Mouse (Mus musculus): ENCODE measurements around the gene Wipf2. TPM values are rescaled to one million over a fixed set of nuclear protein-coding genes. Genes with fewer than 3 reads are reported as not detected.

Gene Wipf2
- polyA plus RNA-seq, 1 experiment = 0.81 TPM

DNA sequence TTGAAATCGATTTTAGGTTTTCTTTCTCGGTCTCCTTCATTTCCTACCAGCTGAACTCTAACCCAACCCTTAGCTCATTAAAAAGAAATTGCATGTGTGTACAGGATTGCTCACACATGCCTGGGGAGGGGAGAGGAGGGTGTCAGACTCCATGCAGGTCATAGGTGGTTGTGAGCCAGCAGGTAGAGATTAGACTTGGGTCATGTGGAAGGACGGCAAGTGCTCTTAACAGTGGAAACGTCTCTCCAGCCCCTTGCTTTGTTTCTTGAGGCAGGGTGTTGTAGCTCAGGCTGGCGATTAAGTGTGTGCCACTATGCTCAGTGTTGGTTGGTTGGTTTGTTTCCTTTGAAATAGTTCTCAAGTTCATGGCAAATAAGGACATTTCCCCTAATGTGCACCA is 7.4 kb downstream of the Wipf2 start:
- no peak overlapping the region for H3K4me3 ChIP-seq (replicated peaks)
- H3K27me3 ChIP-seq (ENCODE audit: control insufficient read depth) = no peaks in the 10 kb centered on the region
- no peaks in the 10 kb centered on the region for H3K9me3 ChIP-seq (ENCODE audit: control insufficient read depth, low read length)
- no peak for TF ChIP-seq TAL1 (IDR thresholded peaks at IDR 0.05; ENCODE audit: low read length)
- TF ChIP-seq GATA1 (IDR thresholded peaks at IDR 0.05; ENCODE audit: low read length) = no peak
- H3K36me3 ChIP-seq (ENCODE audit: control insufficient read depth) = peaks cover 68% of the 10 kb centered on the region
- H3K4me1 ChIP-seq (ENCODE audit: control insufficient read depth) = peaks cover 21% of the 10 kb centered on the region

DNA sequence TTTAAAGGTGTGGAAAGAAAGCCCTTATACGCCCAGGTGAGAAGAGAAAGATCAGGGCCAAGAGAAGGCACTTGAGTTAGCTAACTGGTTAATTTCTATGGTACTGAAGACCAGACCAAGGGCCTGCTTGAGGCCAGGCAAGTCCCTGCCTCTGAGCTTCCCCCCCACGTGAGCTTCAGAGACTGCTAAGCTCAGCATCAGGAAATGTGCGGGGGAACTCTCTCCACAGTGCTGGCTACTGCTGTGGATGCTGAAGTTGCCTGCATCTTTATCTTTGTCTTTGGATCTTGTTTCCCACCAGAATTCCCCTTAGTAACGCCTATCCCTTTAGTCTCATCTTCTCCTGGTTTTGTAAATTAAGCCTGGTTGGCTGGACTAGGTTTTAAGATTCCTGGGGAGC is 8.0 kb downstream of the Wipf2 start:
- Histone ChIP-seq H3K27me3 (ENCODE audit: control insufficient read depth) (no peaks in the 10 kb centered on the region), H3K4me1 (ENCODE audit: control insufficient read depth) (peaks cover 21% of the 10 kb centered on the region), H3K4me3 (replicated peaks) (no peak overlapping the region), H3K36me3 (ENCODE audit: control insufficient read depth) (peaks cover 65% of the 10 kb centered on the region), H3K9me3 (ENCODE audit: control insufficient read depth, low read length) (no peaks in the 10 kb centered on the region)
- TF ChIP-seq TAL1 (IDR thresholded peaks at IDR 0.05; ENCODE audit: low read length) (no peak), GATA1 (IDR thresholded peaks at IDR 0.05; ENCODE audit: low read length) (no peak)

DNA sequence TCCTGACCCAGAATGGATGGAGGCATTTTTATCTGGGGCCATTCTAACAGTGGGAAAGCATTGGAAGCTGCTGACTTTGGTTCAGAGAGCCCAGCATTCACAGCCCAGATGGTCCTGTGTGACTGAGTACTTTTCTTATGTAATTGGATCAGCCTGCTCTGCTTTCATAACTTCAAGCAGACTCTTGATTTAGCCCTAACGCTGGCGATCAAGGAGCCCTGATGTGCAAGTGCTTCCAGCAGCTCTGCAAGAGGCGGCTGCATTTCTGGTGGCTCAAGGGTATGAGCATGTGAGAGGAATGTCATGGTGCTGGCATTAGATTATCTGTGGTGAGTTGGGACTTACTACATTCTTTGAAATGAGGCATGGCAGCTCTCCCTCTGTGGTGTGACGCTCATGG is 8.6 kb downstream of the Wipf2 start:
- Histone ChIP-seq H3K4me3 (replicated peaks) (no peak overlapping the region), H3K27me3 (ENCODE audit: control insufficient read depth) (no peaks in the 10 kb centered on the region), H3K9me3 (ENCODE audit: control insufficient read depth, low read length) (no peaks in the 10 kb centered on the region), H3K36me3 (ENCODE audit: control insufficient read depth) (peaks cover 59% of the 10 kb centered on the region), H3K4me1 (ENCODE audit: control insufficient read depth) (peaks cover 20% of the 10 kb centered on the region)
- TF ChIP-seq GATA1 (IDR thresholded peaks at IDR 0.05; ENCODE audit: low read length) = no peak
- TF ChIP-seq TAL1 (IDR thresholded peaks at IDR 0.05; ENCODE audit: low read length) = no peak

DNA sequence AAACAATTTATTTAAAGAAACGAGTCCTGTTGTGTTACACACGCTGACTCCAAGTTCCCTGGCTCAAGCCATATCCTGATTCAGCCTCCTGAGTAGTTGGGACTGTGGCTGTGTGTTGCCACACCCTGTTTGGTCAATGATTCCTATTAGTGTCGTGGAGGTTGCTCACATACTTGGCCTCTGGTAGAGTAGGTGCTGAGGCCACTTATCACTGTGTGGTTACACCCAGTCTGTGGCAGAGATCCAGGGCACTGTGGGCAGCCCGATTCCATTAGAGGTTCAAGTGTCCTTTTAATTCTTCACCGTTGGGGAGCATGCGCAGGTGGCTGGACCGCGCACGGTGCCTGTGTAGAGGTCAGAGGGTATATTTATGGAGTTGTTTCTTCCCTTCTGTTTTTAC is 10.5 kb downstream of the Wipf2 start:
- H3K9me3 ChIP-seq (ENCODE audit: control insufficient read depth, low read length) = no peaks in the 10 kb centered on the region
- TF ChIP-seq TAL1 (IDR thresholded peaks at IDR 0.05; ENCODE audit: low read length) (no peak), GATA1 (IDR thresholded peaks at IDR 0.05; ENCODE audit: low read length) (no peak)

DNA sequence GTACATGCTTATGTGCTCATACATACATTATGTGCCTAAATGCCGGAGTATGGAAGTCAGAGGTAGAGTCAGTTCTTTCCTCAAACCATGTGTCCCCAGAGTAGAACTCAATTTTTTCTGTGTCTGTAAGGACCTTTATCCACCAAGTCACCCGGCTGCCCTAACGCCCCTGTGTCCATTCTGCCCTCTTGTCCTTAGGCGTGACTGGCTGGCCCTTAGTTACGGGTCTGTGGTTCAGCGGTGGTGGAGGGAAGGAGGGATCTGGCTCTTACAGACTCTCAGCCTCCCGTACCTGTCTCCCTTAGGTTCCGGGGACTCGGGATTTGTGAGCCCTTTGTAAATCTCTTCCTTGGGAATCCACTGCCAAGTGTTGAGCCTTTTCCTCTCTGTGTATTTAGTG is 13.6 kb downstream of the Wipf2 start:
- H3K4me1 ChIP-seq (ENCODE audit: control insufficient read depth) = peaks cover 14% of the 10 kb centered on the region
- H3K36me3 ChIP-seq (ENCODE audit: control insufficient read depth) = peaks cover 37% of the 10 kb centered on the region
- H3K4me3 ChIP-seq (replicated peaks) = no peak overlapping the region
- TF ChIP-seq TAL1 (IDR thresholded peaks at IDR 0.05; ENCODE audit: low read length) (no peak), GATA1 (IDR thresholded peaks at IDR 0.05; ENCODE audit: low read length) (no peak)
- H3K27me3 ChIP-seq (ENCODE audit: control insufficient read depth) = no peaks in the 10 kb centered on the region
- no peaks in the 10 kb centered on the region for H3K9me3 ChIP-seq (ENCODE audit: control insufficient read depth, low read length)

More for the DNA sequence above, 10.5 kb downstream of the Wipf2 start:
- Histone ChIP-seq H3K27me3 (ENCODE audit: control insufficient read depth) (no peaks in the 10 kb centered on the region), H3K4me1 (ENCODE audit: control insufficient read depth) (peaks cover 17% of the 10 kb centered on the region), H3K4me3 (replicated peaks) (no peak overlapping the region), H3K36me3 (ENCODE audit: control insufficient read depth) (peaks cover 49% of the 10 kb centered on the region)

DNA sequence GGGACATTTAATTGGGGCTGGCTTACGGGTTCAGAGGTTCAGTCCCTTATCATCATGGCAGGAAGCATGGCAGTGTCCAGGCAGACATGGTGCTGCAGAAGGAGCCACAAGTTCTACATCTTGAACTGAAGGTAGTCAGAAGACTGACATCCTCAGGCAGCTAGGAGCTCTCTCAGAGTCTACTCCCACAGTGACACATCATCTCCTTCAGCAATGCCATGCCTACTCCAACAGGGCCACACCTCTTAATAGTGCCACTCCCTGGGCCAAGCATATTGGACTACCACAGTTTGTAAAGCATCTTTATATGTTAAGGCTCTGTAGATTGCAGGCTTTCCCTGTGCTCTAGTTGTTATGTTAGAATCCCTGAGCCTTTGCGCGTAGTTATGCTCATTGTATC is 24.3 kb downstream of the Wipf2 start:
- Histone ChIP-seq H3K9me3 (ENCODE audit: control insufficient read depth, low read length) (no peaks in the 10 kb centered on the region), H3K4me3 (replicated peaks) (no peak overlapping the region), H3K36me3 (ENCODE audit: control insufficient read depth) (peaks cover 77% of the 10 kb centered on the region), H3K27me3 (ENCODE audit: control insufficient read depth) (no peaks in the 10 kb centered on the region), H3K4me1 (ENCODE audit: control insufficient read depth) (peaks cover 17% of the 10 kb centered on the region)
- TF ChIP-seq GATA1 (IDR thresholded peaks at IDR 0.05; ENCODE audit: low read length) = no peak
- TF ChIP-seq TAL1 (IDR thresholded peaks at IDR 0.05; ENCODE audit: low read length) = no peak

DNA sequence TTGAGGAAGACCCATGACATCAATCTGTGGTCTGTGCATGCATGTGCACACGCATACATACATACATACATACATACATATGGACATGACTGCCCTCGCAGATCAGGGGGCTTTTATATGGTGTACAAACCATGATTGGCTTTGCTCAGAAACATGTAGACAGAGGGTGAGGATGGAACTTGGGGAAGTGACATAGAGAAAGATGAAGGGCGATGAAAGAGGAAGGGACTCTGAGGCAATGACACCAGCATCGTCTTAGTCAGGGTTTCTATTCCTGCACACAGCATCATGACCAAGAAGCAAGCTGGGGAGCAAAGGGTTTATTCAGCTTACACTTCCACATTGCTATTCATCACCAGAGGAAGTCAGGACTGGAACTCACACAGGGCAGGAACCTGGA is 25.6 kb downstream of the Wipf2 start:
- peaks cover 90% of the 10 kb centered on the region for H3K36me3 ChIP-seq (ENCODE audit: control insufficient read depth)
- H3K27me3 ChIP-seq (ENCODE audit: control insufficient read depth) = no peaks in the 10 kb centered on the region
- TF ChIP-seq GATA1 (IDR thresholded peaks at IDR 0.05; ENCODE audit: low read length) = no peak
- TF ChIP-seq TAL1 (IDR thresholded peaks at IDR 0.05; ENCODE audit: low read length) = no peak
- H3K4me1 ChIP-seq (ENCODE audit: control insufficient read depth) = peaks cover 17% of the 10 kb centered on the region
- H3K9me3 ChIP-seq (ENCODE audit: control insufficient read depth, low read length) = peaks cover 4% of the 10 kb centered on the region; the same call in 1 of the 2 replicates
- no peak overlapping the region for H3K4me3 ChIP-seq (replicated peaks)

DNA sequence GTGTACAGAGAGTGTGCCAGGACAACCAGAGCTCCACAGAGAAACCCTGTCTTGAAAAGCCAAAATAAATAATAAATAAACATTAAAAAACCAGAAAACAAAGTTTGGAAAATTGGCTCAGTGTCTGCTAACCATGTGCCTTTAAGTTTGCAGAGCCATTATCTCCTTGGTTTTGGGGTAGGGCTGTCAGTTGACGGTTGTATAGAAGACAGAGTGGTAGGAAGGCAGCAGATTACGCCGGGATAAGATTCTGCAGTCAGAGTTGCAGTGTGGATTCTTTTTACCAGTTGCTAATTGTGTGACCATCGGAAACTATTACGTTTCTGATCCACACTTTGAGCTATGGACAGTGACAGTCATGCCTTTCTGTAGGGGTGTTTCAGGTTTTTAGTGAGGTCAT is 26.5 kb downstream of the Wipf2 start:
- H3K27me3 ChIP-seq (ENCODE audit: control insufficient read depth) = no peaks in the 10 kb centered on the region
- H3K4me3 ChIP-seq (replicated peaks) = no peak overlapping the region
- H3K4me1 ChIP-seq (ENCODE audit: control insufficient read depth) = peaks cover 17% of the 10 kb centered on the region
- H3K36me3 ChIP-seq (ENCODE audit: control insufficient read depth) = peaks cover 92% of the 10 kb centered on the region
- TF ChIP-seq TAL1 (IDR thresholded peaks at IDR 0.05; ENCODE audit: low read length) = no peak
- no peak for TF ChIP-seq GATA1 (IDR thresholded peaks at IDR 0.05; ENCODE audit: low read length)
- H3K9me3 ChIP-seq (ENCODE audit: control insufficient read depth, low read length) = peaks cover 4% of the 10 kb centered on the region; the same call in 1 of the 2 replicates

DNA sequence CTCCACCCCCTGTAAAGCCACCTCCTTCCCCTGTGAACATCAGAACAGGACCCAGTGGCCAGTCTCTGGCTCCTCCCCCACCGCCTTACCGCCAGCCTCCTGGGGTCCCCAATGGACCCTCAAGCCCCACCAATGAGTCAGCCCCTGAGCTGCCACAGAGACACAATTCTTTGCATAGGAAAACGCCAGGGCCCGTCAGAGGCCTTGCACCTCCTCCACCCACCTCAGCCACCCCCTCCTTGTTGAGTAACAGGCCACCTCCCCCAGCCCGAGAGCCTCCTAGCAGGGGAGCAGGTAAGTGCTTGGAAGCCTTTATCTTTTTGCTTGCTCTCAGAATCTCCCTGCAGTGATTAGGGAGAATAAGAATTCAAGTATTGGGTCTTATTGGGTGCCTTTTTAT is 29.0 kb downstream of the Wipf2 start:
- TF ChIP-seq TAL1 (IDR thresholded peaks at IDR 0.05; ENCODE audit: low read length) (no peak), GATA1 (IDR thresholded peaks at IDR 0.05; ENCODE audit: low read length) (no peak)
- Histone ChIP-seq H3K4me1 (ENCODE audit: control insufficient read depth) (peaks cover 15% of the 10 kb centered on the region), H3K9me3 (ENCODE audit: control insufficient read depth, low read length) (peaks cover 4% of the 10 kb centered on the region; the same call in 1 of the 2 replicates), H3K4me3 (replicated peaks) (no peak overlapping the region), H3K27me3 (ENCODE audit: control insufficient read depth) (no peaks in the 10 kb centered on the region), H3K36me3 (ENCODE audit: control insufficient read depth) (peaks cover 95% of the 10 kb centered on the region)

DNA sequence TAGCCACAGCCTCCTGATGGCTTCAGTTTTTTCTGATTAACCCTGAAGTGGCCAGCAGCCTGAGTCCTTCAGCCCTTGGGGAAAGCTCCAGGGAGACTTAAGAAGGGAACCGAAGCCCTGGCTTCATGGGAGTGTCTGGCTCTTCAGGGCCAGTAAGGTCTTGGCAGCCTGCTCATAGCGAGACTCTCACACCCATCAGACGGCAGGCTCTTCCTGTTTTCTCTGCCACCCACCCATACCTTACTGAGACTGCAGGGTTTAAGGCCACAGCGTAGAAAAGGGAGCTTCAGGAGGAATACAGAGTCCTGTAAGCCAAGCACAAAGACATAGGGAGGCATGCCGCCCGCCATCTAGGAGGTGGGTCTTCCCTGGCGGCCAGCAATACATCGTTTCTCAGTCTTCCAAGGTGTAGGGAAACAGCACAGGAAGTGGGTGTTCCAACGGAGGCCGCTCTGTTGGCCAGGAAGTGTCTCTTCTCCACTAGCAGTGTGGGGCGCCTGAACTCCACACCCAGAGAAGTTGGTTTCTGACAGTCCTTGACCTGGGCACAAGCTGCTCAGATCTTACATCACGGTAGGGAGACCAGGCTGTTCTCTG is 37.2 kb downstream of the Wipf2 start:
- Histone ChIP-seq H3K36me3 (ENCODE audit: control insufficient read depth) (peaks cover 76% of the 10 kb centered on the region), H3K4me1 (ENCODE audit: control insufficient read depth) (peaks cover 43% of the 10 kb centered on the region), H3K4me3 (replicated peaks) (no peak overlapping the region), H3K9me3 (ENCODE audit: control insufficient read depth, low read length) (no peaks in the 10 kb centered on the region), H3K27me3 (ENCODE audit: control insufficient read depth) (no peaks in the 10 kb centered on the region)
- TF ChIP-seq GATA1 (IDR thresholded peaks at IDR 0.05; ENCODE audit: low read length) (no peak), TAL1 (IDR thresholded peaks at IDR 0.05; ENCODE audit: low read length) (no peak)
